In genomic region chr14:122485635-122486181, GRCm38 (mm10) we compare ENCODE assay signal across 11 mouse cellular contexts. TPM values are rescaled to one million over a fixed set of nuclear protein-coding genes. Genes with fewer than 3 reads are reported as not detected.
DNase-seq lines count a peak whose midpoint lies in the region; ATAC-seq lines count a peak whose summit lies in the region.
"Had no signal": no experiment of that assay in that cellular context is flagged by ENCODE, and none has a peak within 500 bp of the region (broad histone marks: within the 10 kb centered on the region; RNA-seq: fewer than 3 reads in every experiment).

No protein-coding gene starts in this region.

- H3K4me3 ChIP-seq in forebrain, embryonic 15.5 days = no peak overlapping the region
- peak overlapping the region; percentile 19; the same call in 1 of the 2 replicates for H3K4me3 ChIP-seq in limb, embryonic 13.5 days
- H3K4me3 ChIP-seq in neural tube, embryonic 15.5 days (replicated peaks) = no peak overlapping the region

- peak overlapping the region; percentile 19 for H3K4me2 ChIP-seq in forebrain, embryonic 15.5 days (replicated peaks)
- peak overlapping the region; percentile 55 for H3K4me2 ChIP-seq in limb, embryonic 13.5 days (replicated peaks)
- H3K4me2 ChIP-seq in neural tube, embryonic 15.5 days = peak overlapping the region; percentile 31; the same call in 1 of the 2 replicates

- H3K27me3 ChIP-seq in forebrain, embryonic 15.5 days = peaks cover 73% of the 10 kb centered on the region
- peaks cover 77% of the 10 kb centered on the region for H3K27me3 ChIP-seq in limb, embryonic 13.5 days
- peaks cover 79% of the 10 kb centered on the region for H3K27me3 ChIP-seq in neural tube, embryonic 15.5 days (replicated peaks)

- ATAC-seq in forebrain, embryonic 15.5 days (replicated peaks) = no peak
- no peak for ATAC-seq in limb, embryonic 13.5 days (ENCODE audit: low FRiP score, low read depth)
- no peak for ATAC-seq in neural tube, embryonic 15.5 days (ENCODE audit: low FRiP score)
- ATAC-seq in CD4-positive, CD25-positive, alpha-beta regulatory T cell, adult 4 months = no peak
- ATAC-seq in erythroblast, adult 5-6 weeks (replicated peaks; ENCODE audit: low FRiP score, poor library complexity, severe bottlenecking) = no peak

- no peak overlapping the region for H3K9ac ChIP-seq in forebrain, embryonic 15.5 days (replicated peaks)
- no peak overlapping the region for H3K9ac ChIP-seq in limb, embryonic 13.5 days
- no peak overlapping the region for H3K9ac ChIP-seq in neural tube, embryonic 15.5 days (replicated peaks)

- no peaks in the 10 kb centered on the region for H3K9me3 ChIP-seq in forebrain, embryonic 15.5 days
- H3K9me3 ChIP-seq in limb, embryonic 13.5 days = no peaks in the 10 kb centered on the region
- H3K9me3 ChIP-seq in neural tube, embryonic 15.5 days (replicated peaks) = no peaks in the 10 kb centered on the region

- DNase-seq in cerebellum, adult 9-10 months = peak; percentile 63
- no peak for DNase-seq in cerebellum, adult 11-12 months
- DNase-seq in thymus, postnatal 10 days (ENCODE audit: low spot score in 2 of 2) = no peak
- DNase-seq: lung, adult 2 months had no signal

- WGBS in forebrain, embryonic 15.5 days = 14% methylated on average over 12 of the region's 12 CpGs
- 2% methylated on average over 12 of the region's 12 CpGs for WGBS in limb, embryonic 13.5 days
- 6% methylated on average over 12 of the region's 12 CpGs for WGBS in neural tube, embryonic 15.5 days

- no peaks in the 10 kb centered on the region for H3K36me3 ChIP-seq in forebrain, embryonic 15.5 days
- H3K36me3 ChIP-seq in limb, embryonic 13.5 days = no peaks in the 10 kb centered on the region
- no peaks in the 10 kb centered on the region for H3K36me3 ChIP-seq in neural tube, embryonic 15.5 days

- peaks cover 30% of the 10 kb centered on the region for H3K4me1 ChIP-seq in forebrain, embryonic 15.5 days
- peaks cover 40% of the 10 kb centered on the region for H3K4me1 ChIP-seq in limb, embryonic 13.5 days
- peaks cover 9% of the 10 kb centered on the region; the same call in 1 of the 2 replicates for H3K4me1 ChIP-seq in neural tube, embryonic 15.5 days

- peak overlapping the region; percentile 56 for H3K27ac ChIP-seq in forebrain, embryonic 15.5 days (replicated peaks)
- H3K27ac ChIP-seq in limb, embryonic 13.5 days = no peak overlapping the region
- H3K27ac ChIP-seq in neural tube, embryonic 15.5 days (replicated peaks) = 0 out of 2 replicates have a peak overlapping the region, but pooled peaks have one; percentile 45

RNA-seq across cellular contexts. Expression of gene Gm10837, which starts 4.7 kb away (rescaled TPM):
- 0.57 and 0.63 TPM in 2 replicates for polyA plus RNA-seq in forebrain, embryonic 15.5 days (2015; fragmentation: Nextera tagmentation; extraction: Ambion mirVana)
- polyA plus RNA-seq in limb, embryonic 13.5 days (2015; fragmentation: Nextera tagmentation; extraction: Ambion mirVana) = not detected in 2 replicates
- 0.23 and 0.27 TPM in 2 replicates for polyA plus RNA-seq in neural tube, embryonic 15.5 days (2015; fragmentation: Nextera tagmentation; extraction: Ambion mirVana)
- polyA plus RNA-seq in CD4-positive, CD25-positive, alpha-beta regulatory T cell, adult 4 months (2017; shearing (Covaris generic)) = not detected
- total RNA-seq in erythroblast, adult 5-6 weeks (2015; ENCODE audit: low replicate concordance) = not detected in 2 replicates
- total RNA-seq in erythroblast, adult 5-6 weeks (2017; ENCODE audit: low replicate concordance) = not detected in 2 replicates
- total RNA-seq: heart, postnatal 10 days had no signal
- polyA plus RNA-seq: lung, adult 2 months; stomach, embryonic 14.5 days had no signal

RNA-seq across cellular contexts. Expression of gene Zic2, which starts 10.5 kb away (rescaled TPM):
- 8.4 and 9.3 TPM in 2 replicates for polyA plus RNA-seq in forebrain, embryonic 15.5 days (2015; fragmentation: Nextera tagmentation; extraction: Ambion mirVana)
- 2.8 and 3.2 TPM in 2 replicates for polyA plus RNA-seq in limb, embryonic 13.5 days (2015; fragmentation: Nextera tagmentation; extraction: Ambion mirVana)
- polyA plus RNA-seq in neural tube, embryonic 15.5 days (2015; fragmentation: Nextera tagmentation; extraction: Ambion mirVana) = 5.1 and 6.8 TPM in 2 replicates
- polyA plus RNA-seq in CD4-positive, CD25-positive, alpha-beta regulatory T cell, adult 4 months (2017; shearing (Covaris generic)) = not detected
- total RNA-seq in erythroblast, adult 5-6 weeks (2015; ENCODE audit: low replicate concordance) = not detected in 2 replicates
- not detected in 2 replicates for total RNA-seq in erythroblast, adult 5-6 weeks (2017; ENCODE audit: low replicate concordance)
- total RNA-seq: heart, postnatal 10 days had no signal
- polyA plus RNA-seq: lung, adult 2 months; stomach, embryonic 14.5 days had no signal

RNA-seq across cellular contexts. Expression of gene Zic5, which starts 20.2 kb away (rescaled TPM):
- polyA plus RNA-seq in forebrain, embryonic 15.5 days (2015; fragmentation: Nextera tagmentation; extraction: Ambion mirVana) = 14.2 and 15.2 TPM in 2 replicates
- 2.3 and 2.6 TPM in 2 replicates for polyA plus RNA-seq in limb, embryonic 13.5 days (2015; fragmentation: Nextera tagmentation; extraction: Ambion mirVana)
- polyA plus RNA-seq in neural tube, embryonic 15.5 days (2015; fragmentation: Nextera tagmentation; extraction: Ambion mirVana) = 3.9 and 6.2 TPM in 2 replicates
- not detected for polyA plus RNA-seq in CD4-positive, CD25-positive, alpha-beta regulatory T cell, adult 4 months (2017; shearing (Covaris generic))
- not detected in 2 replicates for total RNA-seq in erythroblast, adult 5-6 weeks (2015; ENCODE audit: low replicate concordance)
- total RNA-seq in erythroblast, adult 5-6 weeks (2017; ENCODE audit: low replicate concordance) = not detected in 2 replicates
- total RNA-seq: heart, postnatal 10 days had no signal
- polyA plus RNA-seq: lung, adult 2 months; stomach, embryonic 14.5 days had no signal

RNA-seq across cellular contexts. Expression of gene Gm5089, which starts 34.8 kb away (rescaled TPM):
- polyA plus RNA-seq in forebrain, embryonic 15.5 days (2015; fragmentation: Nextera tagmentation; extraction: Ambion mirVana) = 0.74 and 0.75 TPM in 2 replicates
- polyA plus RNA-seq in limb, embryonic 13.5 days (2015; fragmentation: Nextera tagmentation; extraction: Ambion mirVana) = 0.18 and 0.37 TPM in 2 replicates
- 0.14 and 0.60 TPM in 2 replicates for polyA plus RNA-seq in neural tube, embryonic 15.5 days (2015; fragmentation: Nextera tagmentation; extraction: Ambion mirVana)
- polyA plus RNA-seq in CD4-positive, CD25-positive, alpha-beta regulatory T cell, adult 4 months (2017; shearing (Covaris generic)) = not detected
- total RNA-seq in erythroblast, adult 5-6 weeks (2015; ENCODE audit: low replicate concordance) = not detected in 2 replicates
- not detected in 2 replicates for total RNA-seq in erythroblast, adult 5-6 weeks (2017; ENCODE audit: low replicate concordance)
- total RNA-seq: heart, postnatal 10 days had no signal
- polyA plus RNA-seq: lung, adult 2 months; stomach, embryonic 14.5 days had no signal

RNA-seq across cellular contexts. Expression of gene Pcca, which starts 48.4 kb away (rescaled TPM):
- 21.9 and 25.2 TPM in 2 replicates for polyA plus RNA-seq in forebrain, embryonic 15.5 days (2015; fragmentation: Nextera tagmentation; extraction: Ambion mirVana)
- polyA plus RNA-seq in limb, embryonic 13.5 days (2015; fragmentation: Nextera tagmentation; extraction: Ambion mirVana) = 26.9 and 28.3 TPM in 2 replicates
- 27.5 and 28.1 TPM in 2 replicates for polyA plus RNA-seq in neural tube, embryonic 15.5 days (2015; fragmentation: Nextera tagmentation; extraction: Ambion mirVana)
- 10 to 100 TPM; 18.7 to 20.9 TPM for polyA plus RNA-seq in CD4-positive, CD25-positive, alpha-beta regulatory T cell, adult 4 months (2017; shearing (Covaris generic))
- 0.96 and 22.2 TPM in 2 replicates for total RNA-seq in erythroblast, adult 5-6 weeks (2015; ENCODE audit: low replicate concordance)
- total RNA-seq in erythroblast, adult 5-6 weeks (2017; ENCODE audit: low replicate concordance) = 8.4 and 9.8 TPM in 2 replicates
